Mouse (Mus musculus) macrophage (primary cell): ENCODE results near the gene Asna1. TPM values are rescaled to one million over a fixed set of nuclear protein-coding genes. Genes with fewer than 3 reads are reported as not detected.

Experiments
- H3K27ac ChIP-seq: fragments of 350-480 bp; formaldehyde crosslinking; 2 replicates; pipeline ENCODE4 v1.9.0; 2021
- H3K36me3 ChIP-seq: fragments of 350-480 bp; formaldehyde crosslinking; 2 replicates; pipeline ENCODE4 v1.9.0; 2021; ENCODE audit errors: inconsistent target
- H3K4me3 ChIP-seq: fragments of 350-480 bp; formaldehyde crosslinking; 2 replicates; pipeline ENCODE4 v1.9.0; 2021; ENCODE audit errors: inconsistent target
- H3K79me2 ChIP-seq: fragments of 350-480 bp; formaldehyde crosslinking; 2 replicates; pipeline ENCODE4 v1.9.0; 2021; ENCODE audit errors: inconsistent target
- WGBS: methylation state at CpG from one replicate; pipeline ENCODE4 v1.1.7; 2026; ENCODE audit warnings: inconsistent platforms; ENCODE audit not compliant: missing documents; 5-methylcytosine and 5-hydroxymethylcytosine counted together
- polyA plus RNA-seq: library from polyadenylated mRNA; stranded (reverse); fragments of 250-400 nt; gene quantifications from 3 replicates; pipeline ENCODE4 v1.2.4, GENCODE M21; 2018; ENCODE audit warnings: inconsistent platforms

The Asna1 gene
- polyA plus RNA-seq, 1 experiment from 2014 or later = 138 TPM

DNA sequence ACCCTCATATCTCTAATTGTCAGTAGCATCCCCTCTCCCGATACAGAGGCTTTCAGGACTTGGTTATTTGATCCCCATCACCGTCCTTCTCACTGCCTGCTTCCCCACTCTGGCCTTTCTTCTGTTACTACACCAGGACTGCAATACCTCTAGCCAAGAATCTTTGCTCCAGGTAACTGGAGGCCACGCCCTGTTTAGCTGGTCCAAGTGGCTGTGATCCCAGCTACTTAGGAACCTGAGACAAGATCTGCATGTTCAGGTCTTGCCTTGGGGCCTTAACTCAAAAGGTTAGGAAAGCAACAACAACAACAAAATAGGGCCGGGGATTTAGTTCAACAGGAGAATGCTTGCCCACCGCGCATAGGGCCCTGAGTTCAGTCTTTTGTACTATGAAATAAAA lies 18.5 kb upstream of the Asna1 start:
- H3K36me3 ChIP-seq = peaks cover 70% of the 10 kb centered on the region
- no peak overlapping the region for H3K27ac ChIP-seq
- H3K4me3 ChIP-seq = no peak overlapping the region
- WGBS = 100% methylated on average over 6 of the region's 6 CpGs
- H3K79me2 ChIP-seq = peaks cover 88% of the 10 kb centered on the region

DNA sequence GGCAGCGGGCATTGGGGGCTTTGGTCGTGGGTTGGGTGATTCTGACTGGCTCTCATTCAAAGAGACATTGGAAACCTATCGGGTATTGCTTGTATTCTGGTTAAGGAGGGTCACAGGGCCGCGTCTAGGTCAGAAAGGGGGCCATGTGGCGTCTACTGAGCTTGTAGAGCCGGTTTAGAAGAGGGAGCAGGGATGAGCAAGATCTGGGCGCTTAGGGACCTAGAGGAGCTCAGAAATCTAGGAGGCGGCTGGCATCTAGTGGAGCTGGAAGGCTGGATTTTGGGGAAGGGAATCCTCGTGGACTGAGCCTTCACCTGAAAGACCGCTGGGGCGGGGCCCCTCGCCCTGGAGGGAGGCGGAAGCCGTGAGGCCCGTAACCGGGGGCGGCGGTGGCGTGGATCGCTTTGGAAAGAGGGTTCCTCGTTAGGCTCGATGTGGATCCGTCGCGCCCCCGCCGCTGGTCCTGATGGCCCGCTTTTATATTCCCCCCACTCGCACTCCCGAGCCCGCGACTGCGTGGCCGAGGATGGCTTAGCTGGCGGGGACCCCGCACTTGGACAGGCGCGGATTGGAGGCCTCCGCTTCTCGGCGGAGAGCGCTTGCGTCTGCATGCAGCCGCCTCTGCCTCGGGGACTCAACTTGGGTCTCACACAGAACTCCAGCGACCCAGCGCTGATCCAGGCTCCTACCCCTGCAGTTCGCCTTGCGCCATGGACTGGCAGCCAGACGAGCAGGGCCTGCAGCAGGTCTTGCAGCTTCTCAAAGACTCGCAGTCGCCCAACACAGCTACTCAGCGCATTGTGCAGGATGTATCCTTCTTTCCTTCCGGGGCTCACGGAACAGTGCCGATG lies 12.8 kb upstream of the Asna1 start:
- Histone ChIP-seq H3K4me3 (peak overlapping the region; percentile 90), H3K27ac (peak overlapping the region; percentile 83), H3K79me2 (peaks cover 68% of the 10 kb centered on the region), H3K36me3 (peaks cover 17% of the 10 kb centered on the region)
- WGBS = under 1% methylated on average over 56 of the region's 57 CpGs

DNA sequence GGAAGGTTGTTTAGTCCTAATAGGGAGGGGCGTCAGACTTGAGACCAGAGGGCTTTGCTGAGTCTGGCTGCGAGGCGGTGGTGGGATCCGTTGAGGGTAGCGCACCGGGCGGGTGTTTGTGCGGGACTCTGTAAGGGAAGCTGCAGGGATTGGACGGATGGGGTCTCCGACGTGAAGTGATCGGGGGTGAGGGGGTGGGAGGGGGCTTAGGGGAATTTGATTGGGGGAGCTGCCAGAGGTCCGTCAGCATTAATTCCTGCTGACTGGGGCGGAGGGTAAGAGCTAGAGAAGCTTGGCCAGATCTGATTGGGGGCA lies 12.2 kb upstream of the Asna1 start:
- Histone ChIP-seq H3K79me2 (peaks cover 68% of the 10 kb centered on the region), H3K4me3 (peak overlapping the region; percentile 90), H3K36me3 (peaks cover 23% of the 10 kb centered on the region), H3K27ac (peak overlapping the region; percentile 83)
- WGBS = 0% methylated on average over 7 of the region's 14 CpGs

DNA sequence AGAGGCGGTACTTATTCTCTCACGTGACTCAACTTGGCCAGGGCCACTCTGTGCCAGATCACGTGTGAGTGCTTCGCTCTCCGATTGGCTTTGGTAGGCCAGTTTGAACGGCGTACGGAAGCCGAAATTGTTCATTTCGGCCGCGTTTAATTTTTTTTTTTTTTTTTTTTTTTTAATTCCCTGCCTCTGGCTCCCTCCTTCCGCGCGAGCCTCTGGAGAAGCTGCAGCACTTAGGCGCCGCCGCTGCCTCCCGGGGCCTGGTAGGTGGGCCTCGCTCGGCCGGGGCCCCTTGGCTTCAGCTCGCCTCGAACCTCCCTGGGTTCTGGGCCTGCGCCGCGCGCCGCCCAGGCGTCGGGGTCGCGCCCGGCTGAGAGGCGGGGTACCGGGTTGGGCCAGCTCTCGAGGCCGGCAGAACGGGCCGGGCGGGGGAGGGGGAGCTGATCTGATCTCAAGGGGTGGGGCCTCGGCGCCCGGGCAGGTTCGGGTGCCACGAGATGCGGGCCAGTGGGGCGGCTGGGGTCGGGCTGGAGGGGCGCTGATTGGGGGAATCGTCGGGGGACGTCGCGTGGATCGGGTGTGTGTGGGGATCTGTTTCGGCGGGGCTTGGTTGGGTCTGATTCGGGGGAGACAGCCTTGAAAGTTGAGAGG lies 11.8 kb upstream of the Asna1 start, which contains the start of gene Tnpo2:
Tnpo2 (plus strand) TSS at position 198 of the 648 bp plus-strand sequence.
- Histone ChIP-seq H3K4me3 (peak within 1 kb of the TSS; percentile 90), H3K27ac (peak within 1 kb of the TSS; percentile 83), H3K36me3 (peaks cover 27% of the 10 kb centered on the region), H3K79me2 (peaks cover 68% of the 10 kb centered on the region)
- WGBS = under 1% methylated on average over 50 of the region's 59 CpGs

DNA sequence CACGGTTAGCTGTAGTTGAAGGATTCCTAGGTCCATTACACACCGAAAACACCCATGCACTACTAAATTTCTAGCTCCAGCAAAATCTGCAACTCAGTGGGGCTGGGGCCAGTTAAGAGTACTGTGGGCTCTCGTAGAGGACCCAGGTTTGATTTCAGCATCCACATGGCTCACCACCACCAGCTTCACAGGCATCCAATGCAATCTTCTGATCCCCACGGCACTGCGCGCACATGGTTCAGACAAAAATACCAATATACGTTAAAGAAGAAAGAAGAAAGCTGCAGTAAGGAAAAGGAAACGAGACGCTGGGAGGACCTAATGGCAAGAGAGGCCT lies 11.3 kb upstream of the Asna1 start:
- whole genome bisulfite sequencing = 2% methylated on average over 9 of the region's 9 CpGs
- H3K27ac ChIP-seq = peak overlapping the region; percentile 78
- H3K79me2 ChIP-seq = peaks cover 68% of the 10 kb centered on the region
- H3K36me3 ChIP-seq = peaks cover 31% of the 10 kb centered on the region
- peak overlapping the region; percentile 71 for H3K4me3 ChIP-seq

DNA sequence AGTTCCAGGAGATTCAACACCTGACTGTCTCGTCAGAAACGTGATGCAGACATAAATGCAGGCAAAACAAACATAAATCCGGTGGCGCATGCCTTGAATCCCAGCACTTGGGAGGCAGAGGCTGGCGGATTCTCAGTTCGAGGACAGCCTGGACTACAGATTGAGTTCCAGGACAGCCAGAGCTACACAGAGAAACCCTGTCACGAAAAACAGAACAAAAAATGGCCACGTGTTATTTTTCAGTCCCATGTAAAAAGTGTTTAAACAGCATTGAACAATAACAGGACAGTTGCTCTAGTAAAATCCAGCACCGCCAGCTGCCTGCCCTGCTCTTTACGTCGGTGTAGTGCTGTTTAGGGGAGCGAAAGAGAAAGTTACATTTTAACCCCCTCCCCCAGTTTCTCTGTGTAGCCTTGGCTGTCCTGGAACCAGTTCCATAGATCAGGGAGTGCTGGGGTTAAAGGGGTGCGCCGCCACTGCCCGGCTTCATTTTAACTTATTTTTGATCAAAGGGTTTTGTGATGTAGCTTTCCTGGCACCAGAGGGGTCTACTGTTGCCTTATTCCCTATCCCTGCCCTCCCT lies 10.7 kb upstream of the Asna1 start:
- 1% methylated on average over 15 of the region's 15 CpGs for WGBS
- peak overlapping the region; percentile 71 for H3K4me3 ChIP-seq
- peaks cover 29% of the 10 kb centered on the region for H3K36me3 ChIP-seq
- peak overlapping the region; percentile 78 for H3K27ac ChIP-seq
- peaks cover 68% of the 10 kb centered on the region for H3K79me2 ChIP-seq

DNA sequence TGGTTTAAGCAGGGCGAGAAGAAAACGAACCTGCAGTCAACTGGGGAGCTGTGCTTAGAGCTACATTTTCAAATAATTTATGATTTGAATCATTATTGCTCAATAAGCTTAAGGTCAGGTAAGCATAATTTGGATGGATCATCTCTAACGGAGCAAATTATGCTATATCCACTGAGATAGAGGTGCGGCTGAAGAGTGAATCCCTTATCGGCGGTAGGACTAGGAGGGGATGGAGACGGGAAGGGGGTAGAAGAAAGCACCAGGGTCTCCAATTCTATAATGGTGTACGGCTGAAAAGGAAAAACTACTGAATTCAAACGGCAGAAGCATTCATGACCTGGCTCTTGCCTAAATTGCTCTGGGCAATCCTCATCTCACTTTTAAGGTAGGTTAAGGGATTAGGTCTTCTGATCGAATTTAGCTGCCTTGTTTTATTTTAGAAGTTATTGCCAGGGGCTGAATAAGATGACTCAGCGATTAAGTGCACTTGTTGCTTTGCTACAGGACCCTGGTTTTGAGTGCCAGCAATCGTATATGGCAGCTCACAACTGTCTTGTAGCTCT lies 10.2 kb upstream of the Asna1 start:
- Histone ChIP-seq H3K4me3 (peak overlapping the region; percentile 71), H3K79me2 (peaks cover 68% of the 10 kb centered on the region), H3K27ac (peak overlapping the region; percentile 78), H3K36me3 (peaks cover 28% of the 10 kb centered on the region)
- WGBS = 5% methylated on average over 12 of the region's 12 CpGs

GRCm38 (mm10) chr8:85034764-85035163 lies 9.7 kb upstream of the Asna1 start:
- 3% methylated on average over 12 of the region's 13 CpGs for WGBS
- Histone ChIP-seq H3K36me3 (peaks cover 31% of the 10 kb centered on the region), H3K79me2 (peaks cover 68% of the 10 kb centered on the region), H3K27ac (peak overlapping the region; percentile 78), H3K4me3 (peak overlapping the region; percentile 71; the same call in 1 of the 2 replicates)

GRCm38 (mm10) chr8:85033867-85034266 lies 8.8 kb upstream of the Asna1 start:
- peaks cover 34% of the 10 kb centered on the region for H3K36me3 ChIP-seq

DNA sequence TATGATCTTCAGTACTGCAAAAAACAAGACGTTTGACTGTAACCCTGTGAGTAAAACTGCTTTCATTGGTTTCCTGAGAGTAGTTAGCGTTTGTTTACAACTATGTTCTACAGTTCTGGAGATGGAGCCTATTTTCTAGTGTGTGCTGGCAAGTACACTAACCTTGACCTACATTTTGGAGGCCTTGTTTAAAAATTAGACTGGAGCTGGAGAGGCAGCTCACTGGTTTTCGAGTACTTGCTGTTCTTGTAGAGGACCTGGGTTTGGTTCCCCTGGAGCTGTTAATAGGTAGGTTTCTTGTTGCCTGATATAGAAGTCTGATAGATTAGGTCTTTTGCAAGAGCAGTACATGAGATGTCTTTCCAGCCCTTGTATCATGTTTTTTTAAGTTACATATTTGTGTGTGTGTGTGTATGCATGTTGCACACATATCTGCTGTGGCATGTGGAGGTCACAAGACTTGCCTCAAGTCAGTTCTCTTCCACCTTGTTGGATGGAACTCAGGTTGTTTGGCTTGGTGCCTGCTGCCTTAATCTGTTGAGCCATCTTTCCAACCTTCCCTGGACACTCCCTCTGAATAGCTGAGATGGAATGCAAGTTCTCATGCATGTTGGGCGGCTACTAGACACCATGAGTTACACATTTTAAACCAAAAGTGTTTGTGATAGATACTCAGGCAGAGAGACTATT lies 7.7 kb upstream of the Asna1 start:
- Histone ChIP-seq H3K36me3 (peaks cover 34% of the 10 kb centered on the region), H3K4me3 (no peak overlapping the region), H3K79me2 (peaks cover 68% of the 10 kb centered on the region), H3K27ac (no peak overlapping the region)
- WGBS = 83% methylated on average over 4 of the region's 4 CpGs

More at GRCm38 (mm10) chr8:85033867-85034266, 8.8 kb upstream of the Asna1 start:
- Histone ChIP-seq H3K27ac (no peak overlapping the region), H3K4me3 (no peak overlapping the region), H3K79me2 (peaks cover 68% of the 10 kb centered on the region)
- 80% methylated on average over 1 of the region's 1 CpGs for WGBS

GRCm38 (mm10) chr8:85029271-85029670 lies 4.2 kb upstream of the Asna1 start:
- Histone ChIP-seq H3K4me3 (no peak overlapping the region), H3K36me3 (peaks cover 34% of the 10 kb centered on the region), H3K27ac (no peak overlapping the region), H3K79me2 (peaks cover 76% of the 10 kb centered on the region)
- 93% methylated on average over 14 of the region's 14 CpGs for WGBS

DNA sequence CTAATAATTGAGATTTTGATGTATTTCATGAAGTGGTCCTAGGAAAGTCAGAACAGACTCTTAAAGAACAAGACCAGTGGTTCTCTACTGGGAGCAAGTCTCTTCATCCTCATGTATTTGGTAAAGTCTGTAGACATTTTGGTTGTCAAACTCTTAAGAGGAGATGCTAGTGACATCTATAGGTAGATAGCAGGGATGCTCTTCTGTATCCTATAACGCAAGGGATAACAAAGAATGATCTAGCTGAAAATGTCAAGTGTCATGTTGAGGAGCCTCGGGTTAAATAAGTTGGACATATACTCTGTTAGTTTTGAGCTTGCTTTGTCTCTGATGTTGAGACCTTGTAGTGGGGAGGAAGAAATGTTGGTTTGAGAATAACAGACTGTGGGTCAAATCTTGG lies 2.8 kb upstream of the Asna1 start:
- Histone ChIP-seq H3K36me3 (peaks cover 39% of the 10 kb centered on the region), H3K27ac (no peak overlapping the region), H3K4me3 (peak overlapping the region; percentile 97), H3K79me2 (peaks cover 80% of the 10 kb centered on the region)
- 31% methylated on average over 2 of the region's 2 CpGs for WGBS

GRCm38 (mm10) chr8:85027516-85027855 lies 2.4 kb upstream of the Asna1 start:
- H3K79me2 ChIP-seq = peaks cover 80% of the 10 kb centered on the region
- peaks cover 37% of the 10 kb centered on the region for H3K36me3 ChIP-seq
- H3K4me3 ChIP-seq = peak overlapping the region; percentile 97
- 1% methylated on average over 9 of the region's 13 CpGs for WGBS
- H3K27ac ChIP-seq = peak overlapping the region; percentile 69
